Mouse (Mus musculus) brain, adult 2 months (tissue): Measurements from ENCODE around the gene Gstp3.

Experiments
- DNase-seq: peaks from one replicate; pipeline ENCODE4 v3.0.0; 2011; ENCODE audit warnings: low read depth, low spot score

Gstp3 gene

DNA sequence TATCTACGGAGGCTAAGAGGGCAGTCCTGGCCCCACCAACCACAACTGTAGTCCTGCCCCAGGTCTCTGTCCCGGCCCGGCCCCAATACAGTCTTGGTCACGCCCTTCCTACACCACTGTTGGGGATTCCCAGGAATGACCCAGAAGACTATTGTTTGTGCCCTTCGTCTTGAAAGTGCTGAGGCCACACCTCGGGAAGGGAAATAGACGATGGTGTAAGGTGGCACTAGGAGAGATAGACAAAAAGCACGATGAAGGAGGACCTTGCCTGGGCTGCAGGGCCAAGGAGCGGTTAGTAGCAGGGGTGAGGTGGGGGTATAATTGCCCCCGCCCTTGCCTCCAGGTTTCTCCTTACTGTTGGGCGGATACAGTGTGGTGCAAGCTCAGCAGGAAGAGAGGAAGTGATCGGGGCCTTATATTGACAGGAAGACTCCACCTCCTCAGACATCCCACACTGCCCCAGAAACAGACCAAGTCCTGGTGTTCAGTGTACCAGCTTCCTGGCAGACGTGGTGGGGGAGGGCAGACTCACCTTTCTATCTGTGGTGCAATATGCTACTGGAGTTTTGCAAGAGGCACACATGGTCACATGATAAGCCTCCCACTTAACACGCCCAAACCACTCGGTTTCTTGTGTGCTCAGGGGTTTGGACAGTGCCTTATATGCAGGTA is at the start of gene Gstp3:
Gstp3 (minus strand) TSS at position 501 of the 672 bp plus-strand sequence.
- DNase-seq = no peak

GRCm38 (mm10) chr19:4108535-4108934 is 49.2 kb upstream of the Gstp3 start:
- no peak for DNase-seq

DNA sequence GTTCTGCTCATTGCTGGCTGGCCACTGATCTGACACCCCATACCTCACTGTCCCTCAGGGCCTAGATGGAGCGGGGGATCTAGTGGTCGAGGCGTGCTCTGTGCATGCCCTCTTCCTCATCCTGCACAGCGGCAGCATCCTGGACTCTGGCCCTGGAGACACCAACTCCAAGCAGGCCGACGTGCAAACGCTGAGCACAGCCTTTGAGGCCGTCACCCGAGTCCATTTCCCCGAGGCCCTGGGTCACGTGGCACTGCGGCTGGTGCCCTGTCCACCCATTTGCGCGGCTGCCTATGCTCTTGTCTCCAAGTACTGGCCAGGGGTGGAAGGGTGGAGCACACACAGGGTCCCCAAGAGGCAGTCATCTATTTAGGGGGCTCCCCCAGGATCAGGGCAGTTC is 47.3 kb upstream of the Gstp3 start:
- no peak for DNase-seq

DNA sequence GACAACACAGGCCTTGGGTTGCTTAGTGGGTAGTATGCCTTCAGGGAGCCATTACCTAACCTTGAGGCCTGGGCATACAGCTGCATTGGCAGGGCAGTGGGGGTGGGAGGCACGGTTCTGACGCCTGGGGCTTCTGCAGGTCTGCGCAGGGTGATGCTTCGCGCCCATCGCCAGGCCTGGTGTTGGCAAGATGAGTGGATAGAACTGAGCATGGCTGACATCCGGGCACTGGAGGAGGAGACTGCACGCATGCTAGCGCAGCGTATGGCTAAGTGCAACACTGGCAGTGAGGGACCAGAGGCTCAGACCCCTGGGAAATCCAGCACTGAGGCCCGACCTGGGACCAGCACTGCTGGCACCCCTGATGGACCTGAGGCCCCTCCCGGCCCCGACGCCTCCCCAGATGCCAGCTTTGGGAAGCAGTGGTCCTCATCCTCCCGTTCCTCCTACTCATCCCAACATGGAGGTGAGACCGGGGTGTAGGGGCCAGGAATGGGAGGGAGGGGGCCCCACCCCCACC is 45.4 kb upstream of the Gstp3 start:
- no peak for DNase-seq

DNA sequence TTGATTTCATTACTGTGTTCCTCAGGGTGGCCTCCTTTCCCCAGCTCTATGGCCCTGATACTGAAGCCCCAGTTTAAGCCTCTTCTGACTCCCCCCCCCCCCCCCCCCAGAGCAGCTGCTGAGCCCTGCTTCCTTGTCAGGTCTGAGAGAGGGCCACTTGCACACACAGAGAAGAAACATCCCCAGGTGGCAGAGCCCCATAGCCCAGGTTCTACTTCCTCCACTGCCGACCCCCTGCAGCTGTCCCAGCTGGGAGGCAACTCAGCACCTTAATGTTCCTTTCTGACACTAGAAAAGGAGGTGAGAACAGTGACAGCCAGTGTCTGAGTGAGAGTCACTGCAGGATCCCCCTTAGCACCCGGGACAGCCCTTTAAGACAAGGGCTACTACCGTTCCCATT is 44.4 kb upstream of the Gstp3 start:
- no peak for DNase-seq

- DNase-seq = no peak
Measured at GRCm38 (mm10) chr19:4103294-4103693, 43.9 kb upstream of the Gstp3 start.

DNA sequence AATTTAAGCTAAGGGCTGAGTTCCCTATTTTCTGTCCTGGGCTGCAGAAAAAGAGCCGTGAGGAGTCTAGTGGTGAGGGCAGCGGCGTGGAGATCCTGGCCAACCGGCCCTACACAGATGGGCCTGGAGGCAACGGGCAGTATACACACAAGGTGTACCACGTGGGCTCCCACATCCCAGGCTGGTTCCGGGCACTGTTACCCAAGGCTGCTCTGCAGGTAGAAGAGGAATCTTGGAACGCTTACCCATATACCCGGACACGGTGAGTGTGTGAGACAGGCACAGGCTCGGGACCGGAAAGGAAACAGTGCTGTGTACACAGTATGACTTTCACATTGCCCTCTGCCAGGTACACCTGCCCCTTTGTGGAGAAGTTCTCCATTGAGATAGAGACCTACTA is 43.3 kb upstream of the Gstp3 start:
- peak; percentile 85 for DNase-seq

DNA sequence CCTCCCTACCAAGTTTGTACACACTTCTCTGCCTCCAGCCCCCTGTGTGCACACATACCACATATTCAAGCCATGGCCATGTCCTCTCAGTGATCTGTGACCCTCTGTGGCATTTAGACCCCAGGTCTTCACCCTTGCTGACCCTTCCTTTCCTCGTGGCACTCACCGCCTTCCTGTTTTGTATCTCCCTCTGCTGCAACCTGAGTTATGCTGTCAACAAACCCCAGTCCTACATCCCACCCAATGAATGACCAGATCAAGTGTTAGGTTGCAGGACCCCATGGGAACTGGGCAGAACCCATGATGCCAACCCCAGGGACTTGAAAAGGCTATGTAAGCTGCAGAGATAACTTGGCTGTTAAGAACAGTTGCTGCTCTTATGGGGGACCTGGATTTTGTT is 42.7 kb upstream of the Gstp3 start:
- no peak for DNase-seq

- DNase-seq = peak; percentile 53
Measured at GRCm38 (mm10) chr19:4101466-4101865, 42.1 kb upstream of the Gstp3 start.

DNA sequence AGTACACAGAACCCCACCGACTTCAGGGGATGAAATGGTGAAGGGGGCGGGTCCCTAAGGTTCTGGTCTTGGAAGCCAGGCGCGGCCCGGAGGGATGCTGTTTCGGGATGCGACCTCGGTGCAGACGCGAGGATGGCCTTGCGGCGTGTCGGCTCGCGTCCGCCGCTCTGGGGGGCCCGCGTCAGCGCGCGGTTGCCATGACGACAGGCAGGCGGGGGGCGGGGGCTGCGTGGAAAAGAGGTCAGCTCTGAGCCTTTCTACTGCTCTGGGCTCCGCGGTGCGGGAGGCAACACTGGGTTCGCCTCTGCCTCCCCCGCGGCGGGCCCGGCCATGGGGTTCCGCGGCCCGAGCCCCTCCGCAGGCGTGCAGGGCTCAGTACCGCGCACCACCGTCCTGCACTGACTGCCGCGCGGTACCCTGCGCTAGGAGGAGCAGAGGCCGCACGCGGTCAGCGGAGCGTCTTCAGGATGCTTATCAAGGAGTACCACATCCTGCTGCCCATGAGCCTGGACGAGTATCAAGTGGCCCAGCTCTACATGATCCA is 41.4 kb upstream of the Gstp3 start:
- DNase-seq = peak; percentile 83

- peak; percentile 61 for DNase-seq
Measured at GRCm38 (mm10) chr19:4099837-4100717, 40.7 kb upstream of the Gstp3 start, which contains the start of gene Pitpnm1. Gene Pitpnm1, plus strand, starts transcription at chr19:4099998.

DNA sequence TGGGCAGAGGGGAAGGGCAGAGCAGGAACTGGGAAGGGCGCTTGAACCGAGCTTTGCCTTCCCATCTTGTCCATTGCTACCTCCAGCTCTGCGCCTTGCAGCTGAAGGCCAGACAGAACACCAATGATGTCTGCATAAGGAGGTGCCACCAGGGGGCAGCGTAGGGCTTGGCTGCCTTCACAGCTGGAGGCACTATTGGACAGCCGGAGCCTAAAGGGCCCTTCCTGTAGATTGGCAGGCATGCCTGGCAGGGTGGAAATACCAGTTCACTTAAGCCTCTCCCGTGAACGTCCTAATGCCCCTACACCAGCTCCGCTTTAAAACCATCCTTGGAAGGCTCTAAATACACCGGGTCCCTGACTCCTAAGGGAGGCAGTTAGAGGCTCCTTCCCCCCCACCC is 39.7 kb upstream of the Gstp3 start:
- peak; percentile 97 for DNase-seq

DNA sequence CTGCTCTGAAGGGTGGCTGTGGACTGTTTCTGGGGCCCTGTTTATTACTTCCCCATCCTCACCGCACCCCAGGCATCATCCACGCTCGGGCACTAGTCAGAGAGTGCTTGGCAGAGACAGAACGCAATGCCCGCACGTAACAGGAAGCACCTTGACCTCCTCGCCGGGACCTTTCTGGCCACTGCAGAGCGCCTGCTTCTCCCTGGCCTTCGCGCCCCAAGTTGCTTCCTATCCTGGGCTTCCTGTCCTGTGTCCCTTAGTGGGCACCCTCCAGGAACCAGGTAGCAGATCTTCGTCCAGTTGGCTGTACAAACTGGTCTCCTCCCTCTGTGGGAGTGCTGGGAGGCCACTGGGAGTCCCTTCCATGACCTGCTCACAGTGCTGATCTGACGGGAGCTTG is 39.1 kb upstream of the Gstp3 start:
- no peak for DNase-seq

DNA sequence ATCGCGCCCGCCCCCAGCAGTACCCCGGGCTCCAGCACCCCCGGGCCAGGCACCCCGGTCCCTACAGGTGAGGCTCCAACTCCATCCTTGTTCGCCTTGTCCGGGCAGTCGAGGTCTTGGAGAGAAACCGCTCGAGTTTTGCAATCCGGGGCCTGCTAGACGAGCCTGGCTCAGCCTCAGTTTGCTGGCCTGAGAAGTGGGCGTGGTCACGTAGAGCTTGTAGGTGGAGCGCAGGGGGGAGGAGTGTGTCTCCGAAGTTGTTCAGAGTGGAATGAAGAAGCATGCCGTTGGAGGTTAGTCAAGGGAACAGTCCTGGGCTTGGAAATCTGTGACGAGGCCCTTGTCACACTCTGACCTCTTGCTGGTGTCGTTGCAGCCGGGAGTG is 38.1 kb upstream of the Gstp3 start:
- DNase-seq = peak; percentile 86

DNA sequence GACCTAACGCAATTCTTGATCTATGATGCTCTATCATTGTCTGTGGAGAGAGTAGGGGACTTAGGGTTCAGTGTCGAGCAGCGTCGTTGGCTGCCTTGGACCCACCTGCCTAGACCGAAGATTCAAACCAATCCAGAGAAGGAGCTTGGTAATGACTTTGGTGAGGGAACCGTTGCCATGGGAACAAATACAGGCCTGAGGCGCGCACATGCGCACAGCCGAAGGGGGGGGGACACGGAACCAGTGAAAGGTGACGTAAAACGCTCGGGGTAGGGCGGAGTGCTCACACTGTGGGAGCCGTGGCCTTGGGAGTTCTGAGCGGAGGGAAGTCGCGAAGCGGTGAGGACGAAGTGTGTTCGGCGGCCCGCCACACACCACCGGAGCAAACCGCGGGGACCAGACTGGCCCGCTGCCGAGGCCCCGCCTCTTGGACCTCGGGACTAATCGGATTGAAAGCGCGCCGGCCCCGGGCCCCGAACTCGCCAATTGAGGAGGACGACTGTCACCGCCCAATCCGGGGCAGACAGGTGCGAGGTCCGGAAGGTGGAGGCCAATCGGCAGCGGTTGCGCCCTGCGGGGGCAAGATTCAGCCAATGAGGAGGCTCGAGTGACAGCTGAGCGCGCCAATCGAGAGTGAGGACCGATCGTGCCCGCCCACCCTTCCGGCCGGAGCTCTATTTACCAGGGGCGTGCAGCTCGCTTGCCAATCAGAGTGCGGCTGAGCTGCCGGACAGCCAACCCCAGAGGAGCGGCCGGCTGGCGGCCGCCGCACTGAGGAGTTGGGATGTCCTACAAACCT is 37.5 kb upstream of the Gstp3 start, which contains the start of gene Cdk2ap2:
Cdk2ap2 (plus strand) TSS at position 541 of the 799 bp plus-strand sequence.
- DNase-seq = peak; percentile 100

GRCm38 (mm10) chr19:4095802-4096201 is 36.4 kb upstream of the Gstp3 start:
- no peak for DNase-seq

DNA sequence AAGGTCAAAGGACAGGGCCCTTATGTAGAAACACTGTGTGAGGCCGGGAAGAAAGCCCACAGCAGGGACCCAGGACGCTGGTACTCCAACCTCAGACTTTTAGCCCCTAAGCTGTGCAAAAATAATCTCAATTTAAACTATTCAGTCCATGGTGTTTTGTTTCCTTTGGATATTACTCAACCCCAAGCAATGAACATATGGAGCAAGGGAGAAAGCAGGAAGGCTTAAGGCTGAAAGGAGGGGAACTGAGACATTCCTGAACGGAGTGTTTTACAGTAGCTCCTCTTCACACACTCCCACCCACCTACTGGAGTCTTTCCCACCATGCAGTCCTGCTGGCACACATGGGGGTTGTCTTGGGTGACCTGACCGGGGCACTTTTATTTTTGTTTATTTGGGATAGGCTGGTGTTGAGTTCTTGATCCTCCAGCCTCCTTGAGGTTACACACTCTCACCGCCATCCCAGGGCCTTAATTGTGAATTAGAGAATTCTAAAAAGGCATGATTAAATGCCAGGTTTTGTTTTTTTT is 35.5 kb upstream of the Gstp3 start:
- DNase-seq = no peak

- no peak for DNase-seq
Measured at GRCm38 (mm10) chr19:4094348-4094747, 35.0 kb upstream of the Gstp3 start.

DNA sequence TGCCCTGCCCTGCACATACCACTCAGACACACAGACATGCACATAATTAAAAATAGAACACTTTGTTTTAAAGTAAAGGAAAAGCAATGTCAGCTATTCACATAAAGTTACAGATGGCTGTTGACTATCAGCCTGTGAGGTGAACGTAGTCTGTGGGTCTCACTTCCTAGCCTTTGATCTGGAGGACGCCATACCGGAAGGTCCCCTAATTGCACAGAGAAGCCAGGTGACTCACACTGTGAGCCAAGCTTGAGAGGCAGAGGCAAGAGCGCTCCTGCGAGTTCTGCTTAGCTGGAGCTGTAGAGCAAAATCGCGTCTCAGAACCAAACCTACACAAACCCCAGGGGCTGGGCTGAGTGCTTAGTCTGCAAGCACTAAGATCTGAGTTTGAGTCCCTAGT is 34.4 kb upstream of the Gstp3 start:
- DNase-seq = peak; percentile 45

DNA sequence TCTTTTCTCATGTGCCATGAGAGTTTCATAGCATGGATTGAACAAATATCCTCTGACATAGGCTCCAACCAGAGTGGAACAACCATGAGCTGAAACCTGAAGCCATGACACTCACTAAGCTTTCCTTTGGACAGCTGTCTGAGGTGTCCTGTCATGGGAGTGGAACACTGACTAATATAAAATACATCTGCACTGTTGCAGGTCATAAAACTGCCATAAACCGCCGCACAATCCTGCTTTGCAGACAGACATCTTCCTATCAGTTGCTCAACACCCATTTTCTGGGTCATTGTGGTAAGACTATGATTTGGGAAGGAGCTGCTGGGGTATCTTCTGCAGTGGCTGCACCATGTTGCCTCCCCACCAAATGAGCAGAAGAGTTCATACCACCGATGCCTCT is 33.4 kb upstream of the Gstp3 start:
- no peak for DNase-seq

GRCm38 (mm10) chr19:4091383-4091782 is 32.0 kb upstream of the Gstp3 start:
- no peak for DNase-seq
